Mouse (Mus musculus) E14TG2a.4 (cell line): Measurements from ENCODE around the gene Arhgef10l.

Experiments
- CTCF ChIP-seq: conservative IDR thresholded peaks from 2 replicates; pipeline ENCODE4 v1.5.1; 2014; ENCODE audit warnings: low read length
- NANOG ChIP-seq: IDR thresholded peaks from 2 replicates; pipeline ENCODE4 v1.6.1; 2014; ENCODE audit warnings: borderline replicate concordance, low read length, mixed read lengths
- POU5F1 ChIP-seq: IDR thresholded peaks from 2 replicates; pipeline ENCODE4 v1.6.1; 2014; ENCODE audit warnings: low read length, borderline replicate concordance

DNA sequence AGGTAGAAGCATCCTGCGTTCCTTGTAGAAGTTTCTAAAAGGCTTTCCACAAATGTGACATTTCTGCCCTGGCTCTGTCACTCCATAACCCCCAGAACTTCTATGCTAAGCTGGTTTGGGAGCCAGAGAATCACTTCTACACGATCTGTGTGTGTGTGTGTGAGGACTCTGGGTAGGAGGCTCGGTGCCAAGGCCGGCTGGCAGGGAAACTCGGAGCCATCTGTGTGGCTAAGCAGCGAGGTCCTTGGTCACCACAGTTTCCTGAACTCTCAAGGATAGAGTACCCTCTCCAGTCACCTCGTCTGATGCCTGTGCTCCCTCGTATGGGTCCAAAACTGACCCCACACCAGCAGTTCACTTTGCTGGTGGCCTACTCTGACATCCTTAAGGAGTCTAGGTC is 86.2 kb downstream of the Arhgef10l start:
- TF ChIP-seq CTCF (no peak), NANOG (no peak), POU5F1 (no peak)
